In genomic region chr5:147725831-147726700, GRCm38 (mm10) we compare ENCODE assay signal across 8 mouse cellular contexts. TPM values are rescaled to one million over a fixed set of nuclear protein-coding genes. Genes with fewer than 3 reads are reported as not detected.
DNase-seq lines count a peak whose midpoint lies in the region; ATAC-seq and TF ChIP-seq lines count a peak whose summit lies in the region.

TSS of gene Flt1 (minus strand) at chr5:147726011.

- peak within 1 kb of the TSS; percentile 52 for H3K4me2 ChIP-seq in forebrain, embryonic 11.5 days (ENCODE audit: low read depth, low read length, severe bottlenecking)
- peak within 1 kb of the TSS; percentile 78 for H3K4me2 ChIP-seq in lung, embryonic 14.5 days

- DNase-seq in thymus, postnatal 4 days, result peak; percentile 28
- DNase-seq in thymus, postnatal 25 days, result no peak
- no peak for DNase-seq in forebrain, embryonic 11.5 days (ENCODE audit: low spot score)
- peak; percentile 75 to 77 for DNase-seq in heart, postnatal 10 days
- peak; percentile 87 for DNase-seq in kidney, postnatal 36 days
- DNase-seq in lung, embryonic 14.5 days, result peak; percentile 34
- peak; percentile 39 for DNase-seq in retina, embryonic 14.5 days (ENCODE audit: low spot score)
- DNase-seq in cerebellum, adult 11 months, result no peak

- ATAC-seq in forebrain, embryonic 11.5 days (replicated peaks; ENCODE audit: low FRiP score), result peak; percentile 31
- peak; percentile 69 for ATAC-seq in lung, embryonic 14.5 days (ENCODE audit: insufficient read depth)

- WGBS in forebrain, embryonic 11.5 days, result under 1% methylated on average over 75 of the region's 82 CpGs
- under 1% methylated on average over 75 of the region's 82 CpGs for WGBS in lung, embryonic 14.5 days

- peaks cover 67% of the 10 kb centered on the region for H3K27me3 ChIP-seq in forebrain, embryonic 11.5 days (ENCODE audit: control insufficient read depth, insufficient read depth, low read length)
- H3K27me3 ChIP-seq in lung, embryonic 14.5 days (ENCODE audit: insufficient read depth, low read length), result peaks cover 69% of the 10 kb centered on the region

- peak within 1 kb of the TSS; percentile 33 for H3K4me3 ChIP-seq in forebrain, embryonic 11.5 days (ENCODE audit: low read depth, low read length)
- peak within 1 kb of the TSS; percentile 48 for H3K4me3 ChIP-seq in lung, embryonic 14.5 days (ENCODE audit: low read depth, low read length)

- H3K36me3 ChIP-seq in forebrain, embryonic 11.5 days (ENCODE audit: control insufficient read depth, insufficient read depth, low read length), result no peaks in the 10 kb centered on the region
- H3K36me3 ChIP-seq in lung, embryonic 14.5 days (ENCODE audit: insufficient read depth), result no peaks in the 10 kb centered on the region

- no peaks in the 10 kb centered on the region for H3K9me3 ChIP-seq in forebrain, embryonic 11.5 days (ENCODE audit: control insufficient read depth, low read length)
- H3K9me3 ChIP-seq in lung, embryonic 14.5 days (ENCODE audit: low read depth, low read length), result no peaks in the 10 kb centered on the region

- no peak for TF ChIP-seq CTCF in lung, embryonic 14.5 days (IDR thresholded peaks at IDR 0.05; ENCODE audit: low read depth)

- intact Hi-C loops in heart, postnatal 10 days (cut with DNase I), result loop anchor here (2.0 kb wide), 2 partner anchors 25 to 123 kb away; no protein-coding TSS in a partner anchor

- H3K27ac ChIP-seq in forebrain, embryonic 11.5 days (ENCODE audit: low read depth, low read length), result no peak within 1 kb of the TSS
- H3K27ac ChIP-seq in lung, embryonic 14.5 days (ENCODE audit: low read depth), result no peak within 1 kb of the TSS; the same call in 1 of the 2 replicates

- H3K9ac ChIP-seq in forebrain, embryonic 11.5 days (ENCODE audit: low read length), result no peak within 1 kb of the TSS
- H3K9ac ChIP-seq in lung, embryonic 14.5 days, result peak within 1 kb of the TSS; percentile 47

- H3K4me1 ChIP-seq in forebrain, embryonic 11.5 days (replicated peaks; ENCODE audit: control insufficient read depth, insufficient read depth, low read length), result peaks cover 10% of the 10 kb centered on the region; the same call in 1 of the 2 replicates
- H3K4me1 ChIP-seq in lung, embryonic 14.5 days (ENCODE audit: insufficient read depth), result no peaks in the 10 kb centered on the region

RNA-seq across cellular contexts. Expression of gene Flt1, which starts in this region (rescaled TPM):
- polyA plus RNA-seq in forebrain, embryonic 11.5 days (2014; fragmentation: Nextera tagmentation; extraction: Ambion mirVana), result 10.1 and 11.9 TPM in 2 replicates
- 10 to 100 TPM; 53.6 to 56.0 TPM for total RNA-seq in heart, postnatal 10 days (2021)
- 18.4 and 22.9 TPM in 2 replicates for polyA plus RNA-seq in lung, embryonic 14.5 days (2014; fragmentation: Nextera tagmentation; extraction: Ambion mirVana)

Comparison
In these comparisons a context has a peak if more than half of its experiments do, and no peak if none do; other contexts are left out.
1. DNase-seq: peak in thymus, postnatal 4 days (single experiment), heart, postnatal 10 days (2 of 2), kidney, postnatal 36 days (2 of 2), lung, embryonic 14.5 days (single experiment) and retina, embryonic 14.5 days (single experiment); none in thymus, postnatal 25 days (single experiment), forebrain, embryonic 11.5 days (single experiment) and cerebellum, adult 11 months (single experiment).